Mouse (Mus musculus) megakaryocyte-erythroid progenitor cell, adult 5-6 weeks (primary cell): ENCODE results near the gene Cdk11b. TPM values are rescaled to one million over a fixed set of nuclear protein-coding genes. Genes with fewer than 3 reads are reported as not detected.

Experiments used
- total RNA-seq, 2 experiments: library from RNA; stranded (forward) in 1 of 2; stranded (reverse) in 1 of 2; fragments of 200-1000, 215-1000 nt in 1 of 2; fragments of >200 nt in 1 of 2; fragmentation: Nextera tagmentation in 1 of 2; gene quantifications; 2 replicates each; pipeline ENCODE4 v1.2.3; 2014 to 2017

Cdk11b gene
- total RNA-seq, 2 experiments from 2014 or later: 67.9 to 74.1 TPM

Other genes starting within 250 kb of the Cdk11b start
- gene Gabrd, start 226.7 kb upstream of the Cdk11b start, total RNA-seq (2014; fragmentation: Nextera tagmentation): 0.20 TPM in 1 of 2 replicates, not detected in the other
- not detected in 2 replicates for gene Gabrd, start 226.7 kb upstream of the Cdk11b start, total RNA-seq (2017)
- gene Cfap74, start 215.7 kb upstream of the Cdk11b start, total RNA-seq (2014; fragmentation: Nextera tagmentation): 2.9 TPM in 1 of 2 replicates, not detected in the other
- gene Cfap74, start 215.7 kb upstream of the Cdk11b start, total RNA-seq (2017): 0.38 TPM in 1 of 2 replicates, not detected in the other
- gene Tmem52, start 155.7 kb upstream of the Cdk11b start, total RNA-seq (2014; fragmentation: Nextera tagmentation): not detected in 2 replicates
- not detected in 2 replicates for gene Tmem52, start 155.7 kb upstream of the Cdk11b start, total RNA-seq (2017)
- gene Gnb1, start 133.5 kb upstream of the Cdk11b start, total RNA-seq (2014; fragmentation: Nextera tagmentation): 219 and 229 TPM in 2 replicates
- 109 and 158 TPM in 2 replicates for gene Gnb1, start 133.5 kb upstream of the Cdk11b start, total RNA-seq (2017)
- gene Nadk, start 62.5 kb upstream of the Cdk11b start, total RNA-seq (2014; fragmentation: Nextera tagmentation): 76.3 and 86.5 TPM in 2 replicates
- gene Nadk, start 62.5 kb upstream of the Cdk11b start, total RNA-seq (2017): 49.9 and 65.2 TPM in 2 replicates
- gene Slc35e2, start 23.4 kb upstream of the Cdk11b start, total RNA-seq (2014; fragmentation: Nextera tagmentation): 45.1 and 60.2 TPM in 2 replicates
- 30.4 and 31.1 TPM in 2 replicates for gene Slc35e2, start 23.4 kb upstream of the Cdk11b start, total RNA-seq (2017)
- gene Gm10563, start 20.6 kb downstream of the Cdk11b start, total RNA-seq (2014; fragmentation: Nextera tagmentation): not detected in 2 replicates
- not detected in 2 replicates for gene Gm10563, start 20.6 kb downstream of the Cdk11b start, total RNA-seq (2017)
- not detected in 2 replicates for gene Mmp23, start 28.5 kb downstream of the Cdk11b start, total RNA-seq (2014; fragmentation: Nextera tagmentation)
- not detected in 2 replicates for gene Mmp23, start 28.5 kb downstream of the Cdk11b start, total RNA-seq (2017)
- 12.9 and 17.9 TPM in 2 replicates for gene Mib2, start 44.3 kb downstream of the Cdk11b start, total RNA-seq (2014; fragmentation: Nextera tagmentation)
- gene Mib2, start 44.3 kb downstream of the Cdk11b start, total RNA-seq (2017): 11.9 and 13.3 TPM in 2 replicates
- 1.1 and 2.8 TPM in 2 replicates for gene Fndc10, start 69.5 kb downstream of the Cdk11b start, total RNA-seq (2014; fragmentation: Nextera tagmentation)
- gene Fndc10, start 69.5 kb downstream of the Cdk11b start, total RNA-seq (2017): 0.33 and 0.88 TPM in 2 replicates
- gene Ssu72, start 79.9 kb downstream of the Cdk11b start, total RNA-seq (2014; fragmentation: Nextera tagmentation): 83.5 and 90.2 TPM in 2 replicates
- gene Ssu72, start 79.9 kb downstream of the Cdk11b start, total RNA-seq (2017): 75.3 and 94.1 TPM in 2 replicates
- gene Tmem240, start 109.9 kb downstream of the Cdk11b start, total RNA-seq (2014; fragmentation: Nextera tagmentation): 0.17 and 0.20 TPM in 2 replicates
- gene Tmem240, start 109.9 kb downstream of the Cdk11b start, total RNA-seq (2017): under 0.01 and 0.65 TPM in 2 replicates
- 123 and 206 TPM in 2 replicates for gene Atad3a, start 136.2 kb downstream of the Cdk11b start, total RNA-seq (2014; fragmentation: Nextera tagmentation)
- 95.3 and 123 TPM in 2 replicates for gene Atad3a, start 136.2 kb downstream of the Cdk11b start, total RNA-seq (2017)
- gene Vwa1, start 149.8 kb downstream of the Cdk11b start, total RNA-seq (2014; fragmentation: Nextera tagmentation): not detected in 2 replicates
- gene Vwa1, start 149.8 kb downstream of the Cdk11b start, total RNA-seq (2017): 0.08 and 0.19 TPM in 2 replicates
- gene Tmem88b, start 161.0 kb downstream of the Cdk11b start, total RNA-seq (2014; fragmentation: Nextera tagmentation): not detected in 2 replicates
- gene Tmem88b, start 161.0 kb downstream of the Cdk11b start, total RNA-seq (2017): 0.09 TPM in 1 of 2 replicates, not detected in the other
- gene Ankrd65, start 165.6 kb downstream of the Cdk11b start, total RNA-seq (2014; fragmentation: Nextera tagmentation): not detected in 2 replicates
- gene Ankrd65, start 165.6 kb downstream of the Cdk11b start, total RNA-seq (2017): not detected in 2 replicates
- 189 and 239 TPM in 2 replicates for gene Mrpl20, start 178.0 kb downstream of the Cdk11b start, total RNA-seq (2014; fragmentation: Nextera tagmentation)
- 78.5 and 90.1 TPM in 2 replicates for gene Mrpl20, start 178.0 kb downstream of the Cdk11b start, total RNA-seq (2017)
- gene Ccnl2, start 187.6 kb downstream of the Cdk11b start, total RNA-seq (2014; fragmentation: Nextera tagmentation): 108 and 141 TPM in 2 replicates
- 86.9 and 94.2 TPM in 2 replicates for gene Ccnl2, start 187.6 kb downstream of the Cdk11b start, total RNA-seq (2017)
- gene Aurkaip1, start 206.4 kb downstream of the Cdk11b start, total RNA-seq (2014; fragmentation: Nextera tagmentation): 108 and 182 TPM in 2 replicates
- 127 and 137 TPM in 2 replicates for gene Aurkaip1, start 206.4 kb downstream of the Cdk11b start, total RNA-seq (2017)
- not detected in 2 replicates for gene Mxra8, start 214.8 kb downstream of the Cdk11b start, total RNA-seq (2014; fragmentation: Nextera tagmentation)
- gene Mxra8, start 214.8 kb downstream of the Cdk11b start, total RNA-seq (2017): not detected in 2 replicates
- gene Dvl1, start 222.5 kb downstream of the Cdk11b start, total RNA-seq (2014; fragmentation: Nextera tagmentation): 24.2 and 49.5 TPM in 2 replicates
- gene Dvl1, start 222.5 kb downstream of the Cdk11b start, total RNA-seq (2017): 11.1 and 16.2 TPM in 2 replicates
- gene Tas1r3, start 238.5 kb downstream of the Cdk11b start, total RNA-seq (2014; fragmentation: Nextera tagmentation): 1.2 TPM in 1 of 2 replicates, not detected in the other
- 0.19 TPM in 1 of 2 replicates, not detected in the other for gene Tas1r3, start 238.5 kb downstream of the Cdk11b start, total RNA-seq (2017)
- gene Cptp, start 244.6 kb downstream of the Cdk11b start, total RNA-seq (2014; fragmentation: Nextera tagmentation): 8.2 and 13.3 TPM in 2 replicates
- gene Cptp, start 244.6 kb downstream of the Cdk11b start, total RNA-seq (2017): 6.4 and 8.2 TPM in 2 replicates
- gene Ints11, start 244.7 kb downstream of the Cdk11b start, total RNA-seq (2014; fragmentation: Nextera tagmentation): 49.7 and 65.3 TPM in 2 replicates
- 31.3 and 34.2 TPM in 2 replicates for gene Ints11, start 244.7 kb downstream of the Cdk11b start, total RNA-seq (2017)